Mouse (Mus musculus): ENCODE measurements around the gene Rnf34.

Gene Rnf34

GRCm38 (mm10) chr5:122898963-122899776, 49.3 kb downstream of the Rnf34 start:
- no peak for DNase-seq (ENCODE audit: extremely low read depth, low read depth, low spot score)

GRCm38 (mm10) chr5:122899777-122900557, 50.1 kb downstream of the Rnf34 start:
- DNase-seq (ENCODE audit: extremely low read depth, low read depth, low spot score): no peak

- no peak for DNase-seq (ENCODE audit: extremely low read depth, low read depth, low spot score)
Measured at GRCm38 (mm10) chr5:122900558-122901171, 50.8 kb downstream of the Rnf34 start.

- no peak for DNase-seq (ENCODE audit: extremely low read depth, low read depth, low spot score)
Measured at GRCm38 (mm10) chr5:122901179-122901578, 51.3 kb downstream of the Rnf34 start.

- no peak for DNase-seq (ENCODE audit: extremely low read depth, low read depth, low spot score)
Measured at GRCm38 (mm10) chr5:122901666-122902065, 51.8 kb downstream of the Rnf34 start.

GRCm38 (mm10) chr5:122902228-122902627, 52.4 kb downstream of the Rnf34 start:
- no peak for DNase-seq (ENCODE audit: extremely low read depth, low read depth, low spot score)

- no peak for DNase-seq (ENCODE audit: extremely low read depth, low read depth, low spot score)
Measured at GRCm38 (mm10) chr5:122903165-122903564, 53.3 kb downstream of the Rnf34 start.

GRCm38 (mm10) chr5:122907182-122907581, 57.3 kb downstream of the Rnf34 start:
- no peak for DNase-seq (ENCODE audit: extremely low read depth, low read depth, low spot score)

GRCm38 (mm10) chr5:122908001-122908400, 58.2 kb downstream of the Rnf34 start:
- no peak for DNase-seq (ENCODE audit: extremely low read depth, low read depth, low spot score)

- DNase-seq (ENCODE audit: extremely low read depth, low read depth, low spot score): no peak
Measured at GRCm38 (mm10) chr5:122909481-122909880, 59.6 kb downstream of the Rnf34 start.

GRCm38 (mm10) chr5:122912863-122913262, 63.0 kb downstream of the Rnf34 start:
- DNase-seq (ENCODE audit: extremely low read depth, low read depth, low spot score): no peak

GRCm38 (mm10) chr5:122916147-122916546, 66.3 kb downstream of the Rnf34 start:
- DNase-seq (ENCODE audit: extremely low read depth, low read depth, low spot score): no peak

- no peak for DNase-seq (ENCODE audit: extremely low read depth, low read depth, low spot score)
Measured at GRCm38 (mm10) chr5:122917982-122918711, 68.3 kb downstream of the Rnf34 start.

GRCm38 (mm10) chr5:122920557-122920956, 70.7 kb downstream of the Rnf34 start:
- DNase-seq (ENCODE audit: extremely low read depth, low read depth, low spot score): no peak
